Mouse (Mus musculus) cortical plate, adult 2 months (tissue): ENCODE measurements at regions not wholly inside any gene's neighbourhood (a gene's known extent, or its start where the extent isn't known, plus 50 kb on each side); places are given as distances from the start of the nearest gene placed in this dataset.

Experiments
- CTCF ChIP-seq: fragments of 200-500 bp; IDR thresholded peaks from 2 replicates; pipeline ENCODE4 v1.5.1; 2011; ENCODE audit warnings: mild to moderate bottlenecking, control low read depth, low read length; ENCODE audit not compliant: insufficient read depth; ENCODE audit errors: extremely low read depth
- POLR2A ChIP-seq: fragments of 200-500 bp; IDR thresholded peaks from 2 replicates; pipeline ENCODE4 v1.6.1; 2011; ENCODE audit warnings: mild to moderate bottlenecking, low read length, control low read depth; ENCODE audit not compliant: insufficient read depth; ENCODE audit errors: extremely low read depth

- no peak for TF ChIP-seq CTCF
- no peak for TF ChIP-seq POLR2A
These were observed 206.0 kb upstream of the Kit start for GRCm38 (mm10) chr5:75368691-75369090.
